Mouse (Mus musculus): ENCODE measurements around the gene Gm17018. TPM values are rescaled to one million over a fixed set of nuclear protein-coding genes. Genes with fewer than 3 reads are reported as not detected.
A peak's percentile ranks its signal among the peaks of the same experiment; 100 is the strongest.

Gene Gm17018
- total RNA-seq (2021): 10 to 100 TPM; 76.2 to 79.1 TPM
- long read RNA-seq, experiment 1, transcript Gm17018-201 (6 exons, 1,353 nt): major isoform, 53 of 74 reads
- long read RNA-seq, experiment 1, partial matches to known transcripts: 5 of 74 reads
- long read RNA-seq, experiment 1, other reads (novel, unspliced or antisense): 16 of 74 reads
- long read RNA-seq, experiment 2, transcript Gm17018-201 (6 exons, 1,353 nt): major isoform, 50 of 62 reads
- long read RNA-seq, experiment 2, partial matches to known transcripts: 3 of 62 reads
- long read RNA-seq, experiment 2, other reads (novel, unspliced or antisense): 9 of 62 reads

- peak within 1 kb of the TSS; percentile 86 for H3K27ac ChIP-seq
- DNase-seq (ENCODE audit: extremely low spot score in 1 of 2, low spot score in 2 of 2): peak; percentile 81 to 87
- no peak for TF ChIP-seq CTCF (IDR thresholded peaks at IDR 0.05)
Observed at GRCm38 (mm10) chr19:45560153-45560890, at the start of gene Gm17018, which contains the start of gene Poll. Gm17018 (plus strand) TSS chr19:45560615. Poll (minus strand) TSS chr19:45560531.

GRCm38 (mm10) chr19:45510680-45511079 lies 49.7 kb upstream of the Gm17018 start:
- no peak overlapping the region for H3K27ac ChIP-seq
- intact Hi-C loops (cut with DNase I): no loop called here
- H3K4me3 ChIP-seq: no peak overlapping the region
- TF ChIP-seq CTCF (IDR thresholded peaks at IDR 0.05): no peak
- no peak for DNase-seq (ENCODE audit: extremely low spot score in 1 of 2, low spot score in 2 of 2)

More at GRCm38 (mm10) chr19:45560153-45560890, at the start of gene Gm17018, which contains the start of gene Poll:
- peak within 1 kb of the TSS; percentile 92 for H3K4me3 ChIP-seq
- intact Hi-C loops (cut with DNase I): no loop called here

- TF ChIP-seq CTCF (IDR thresholded peaks at IDR 0.05): no peak
- H3K27ac ChIP-seq: no peak overlapping the region
- DNase-seq (ENCODE audit: extremely low spot score in 1 of 2, low spot score in 2 of 2): no peak
Observed at GRCm38 (mm10) chr19:45511406-45511805, 49.0 kb upstream of the Gm17018 start.

GRCm38 (mm10) chr19:45515341-45515740 lies 45.1 kb upstream of the Gm17018 start:
- no peak for TF ChIP-seq CTCF (IDR thresholded peaks at IDR 0.05)
- intact Hi-C loops (cut with DNase I): no loop called here

More at GRCm38 (mm10) chr19:45511406-45511805, 49.0 kb upstream of the Gm17018 start:
- intact Hi-C loops (cut with DNase I): no loop called here
- H3K4me3 ChIP-seq: no peak overlapping the region

GRCm38 (mm10) chr19:45516264-45516663 lies 44.2 kb upstream of the Gm17018 start:
- Histone ChIP-seq H3K4me3 (no peak overlapping the region), H3K27ac (no peak overlapping the region)
- no peak for TF ChIP-seq CTCF (IDR thresholded peaks at IDR 0.05)
- intact Hi-C loops (cut with DNase I): no loop called here
- DNase-seq (ENCODE audit: extremely low spot score in 1 of 2, low spot score in 2 of 2): no peak

More at GRCm38 (mm10) chr19:45515341-45515740, 45.1 kb upstream of the Gm17018 start:
- no peak overlapping the region for H3K27ac ChIP-seq
- H3K4me3 ChIP-seq: no peak overlapping the region
- no peak for DNase-seq (ENCODE audit: extremely low spot score in 1 of 2, low spot score in 2 of 2)

- no peak for TF ChIP-seq CTCF (IDR thresholded peaks at IDR 0.05)
- H3K4me3 ChIP-seq: no peak overlapping the region
- no peak for DNase-seq (ENCODE audit: extremely low spot score in 1 of 2, low spot score in 2 of 2)
- H3K27ac ChIP-seq: no peak overlapping the region
- intact Hi-C loops (cut with DNase I): no loop called here
Observed at GRCm38 (mm10) chr19:45527382-45527781, 33.0 kb upstream of the Gm17018 start.

- DNase-seq (ENCODE audit: extremely low spot score in 1 of 2, low spot score in 2 of 2): no peak
- no peak overlapping the region for H3K27ac ChIP-seq
- H3K4me3 ChIP-seq: no peak overlapping the region
- intact Hi-C loops (cut with DNase I): no loop called here
- no peak for TF ChIP-seq CTCF (IDR thresholded peaks at IDR 0.05)
Observed at GRCm38 (mm10) chr19:45527931-45528534, 32.4 kb upstream of the Gm17018 start.

GRCm38 (mm10) chr19:45529294-45529693 lies 31.1 kb upstream of the Gm17018 start:
- no peak overlapping the region for H3K4me3 ChIP-seq
- no peak for TF ChIP-seq CTCF (IDR thresholded peaks at IDR 0.05)
- no peak for DNase-seq (ENCODE audit: extremely low spot score in 1 of 2, low spot score in 2 of 2)
- H3K27ac ChIP-seq: no peak overlapping the region
- intact Hi-C loops (cut with DNase I): no loop called here

GRCm38 (mm10) chr19:45530200-45530995 lies 30.0 kb upstream of the Gm17018 start:
- Histone ChIP-seq H3K27ac (no peak overlapping the region), H3K4me3 (no peak overlapping the region)
- no peak for TF ChIP-seq CTCF (IDR thresholded peaks at IDR 0.05)
- intact Hi-C loops (cut with DNase I): no loop called here
- no peak for DNase-seq (ENCODE audit: extremely low spot score in 1 of 2, low spot score in 2 of 2)

- TF ChIP-seq CTCF (IDR thresholded peaks at IDR 0.05): no peak
- Histone ChIP-seq H3K27ac (no peak overlapping the region), H3K4me3 (no peak overlapping the region)
- DNase-seq (ENCODE audit: extremely low spot score in 1 of 2, low spot score in 2 of 2): no peak
- intact Hi-C loops (cut with DNase I): no loop called here
Observed at GRCm38 (mm10) chr19:45531554-45531953, 28.9 kb upstream of the Gm17018 start.

- TF ChIP-seq CTCF (IDR thresholded peaks at IDR 0.05): no peak
- no peak for DNase-seq (ENCODE audit: extremely low spot score in 1 of 2, low spot score in 2 of 2)
- intact Hi-C loops (cut with DNase I): no loop called here
- no peak overlapping the region for H3K27ac ChIP-seq
- no peak overlapping the region for H3K4me3 ChIP-seq
Observed at GRCm38 (mm10) chr19:45533617-45534016, 26.8 kb upstream of the Gm17018 start.
